Mouse (Mus musculus): Measurements from ENCODE around the gene Zmat5.
"Not testable (repeated sequence)": the region's sequence is repeated elsewhere in the genome, so short reads cannot be mapped to it uniquely, and the experiment has no call there.

Zmat5 gene

GRCm38 (mm10) chr11:4690353-4690752, 14.1 kb upstream of the Zmat5 start:
- DNase-seq (ENCODE audit: low read depth, low spot score), result no peak

- no peak for DNase-seq (ENCODE audit: low read depth, low spot score)
Observed at GRCm38 (mm10) chr11:4691213-4691612, 13.3 kb upstream of the Zmat5 start.

GRCm38 (mm10) chr11:4692162-4692561, 12.3 kb upstream of the Zmat5 start:
- DNase-seq (ENCODE audit: low read depth, low spot score), result no peak

GRCm38 (mm10) chr11:4697043-4697983, 7.2 kb upstream of the Zmat5 start:
- DNase-seq (ENCODE audit: low read depth, low spot score), result no peak

GRCm38 (mm10) chr11:4700726-4701125, 3.8 kb upstream of the Zmat5 start:
- DNase-seq (ENCODE audit: low read depth, low spot score), result no peak

- no peak for DNase-seq (ENCODE audit: low read depth, low spot score)
Observed at GRCm38 (mm10) chr11:4703688-4704071, 798 bp upstream of the Zmat5 start.

- no peak for DNase-seq (ENCODE audit: low read depth, low spot score)
Observed at GRCm38 (mm10) chr11:4705178-4705577, 700 bp downstream of the Zmat5 start.

- not testable (repeated sequence) for DNase-seq (ENCODE audit: low read depth, low spot score)
Observed at GRCm38 (mm10) chr11:4710188-4710587, 5.7 kb downstream of the Zmat5 start.

- DNase-seq (ENCODE audit: low read depth, low spot score), result no peak
Observed at GRCm38 (mm10) chr11:4712822-4713221, 8.3 kb downstream of the Zmat5 start.

- DNase-seq (ENCODE audit: low read depth, low spot score), result no peak
Observed at GRCm38 (mm10) chr11:4714727-4715126, 10.2 kb downstream of the Zmat5 start.

GRCm38 (mm10) chr11:4715596-4715995, 11.1 kb downstream of the Zmat5 start:
- no peak for DNase-seq (ENCODE audit: low read depth, low spot score)

- DNase-seq (ENCODE audit: low read depth, low spot score), result no peak
Observed at GRCm38 (mm10) chr11:4716530-4717236, 12.2 kb downstream of the Zmat5 start.

GRCm38 (mm10) chr11:4718548-4718947, 14.1 kb downstream of the Zmat5 start:
- no peak for DNase-seq (ENCODE audit: low read depth, low spot score)

- no peak for DNase-seq (ENCODE audit: low read depth, low spot score)
Observed at GRCm38 (mm10) chr11:4719961-4720360, 15.5 kb downstream of the Zmat5 start.

GRCm38 (mm10) chr11:4720393-4720792, 15.9 kb downstream of the Zmat5 start:
- DNase-seq (ENCODE audit: low read depth, low spot score), result no peak

- DNase-seq (ENCODE audit: low read depth, low spot score), result no peak
Observed at GRCm38 (mm10) chr11:4720900-4721580, 16.6 kb downstream of the Zmat5 start.

GRCm38 (mm10) chr11:4721728-4722127, 17.2 kb downstream of the Zmat5 start:
- DNase-seq (ENCODE audit: low read depth, low spot score), result no peak

GRCm38 (mm10) chr11:4729603-4730002, 25.1 kb downstream of the Zmat5 start:
- no peak for DNase-seq (ENCODE audit: low read depth, low spot score)

- DNase-seq (ENCODE audit: low read depth, low spot score), result no peak
Observed at GRCm38 (mm10) chr11:4730096-4730495, 25.6 kb downstream of the Zmat5 start.

GRCm38 (mm10) chr11:4730913-4731312, 26.4 kb downstream of the Zmat5 start:
- no peak for DNase-seq (ENCODE audit: low read depth, low spot score)

- no peak for DNase-seq (ENCODE audit: low read depth, low spot score)
Observed at GRCm38 (mm10) chr11:4731781-4732180, 27.3 kb downstream of the Zmat5 start.

- DNase-seq (ENCODE audit: low read depth, low spot score), result no peak
Observed at GRCm38 (mm10) chr11:4734179-4734578, 29.7 kb downstream of the Zmat5 start.

Data from embryo, embryonic 11.5 days (tissue).